Mouse (Mus musculus) olfactory bulb, adult 2 months (tissue): ENCODE measurements around the gene Parp6.

Experiments
- CTCF ChIP-seq: fragments of 200-500 bp; IDR thresholded peaks from 2 replicates; pipeline ENCODE4 v1.5.1; 2012; ENCODE audit warnings: low read depth, mild to moderate bottlenecking, low read length, moderate library complexity; ENCODE audit not compliant: insufficient read depth
- POLR2A ChIP-seq: fragments of 200-500 bp; IDR thresholded peaks from 2 replicates; pipeline ENCODE4 v1.6.1; 2012; ENCODE audit warnings: mild to moderate bottlenecking, low read depth, low read length, moderate library complexity; ENCODE audit not compliant: insufficient read depth

- TF ChIP-seq CTCF (no peak), POLR2A (no peak)
Measured at GRCm38 (mm10) chr9:59658146-59658545, 41.1 kb downstream of the Parp6 start.
